In genomic region chr15:79697558-79698187, GRCm38 (mm10) we compare ENCODE assay signal across 13 mouse cellular contexts. TPM values are rescaled to one million over a fixed set of nuclear protein-coding genes. Genes with fewer than 3 reads are reported as not detected.
DNase-seq lines count a peak whose midpoint lies in the region; ATAC-seq and TF ChIP-seq lines count a peak whose summit lies in the region.
"Had no signal": no experiment of that assay in that cellular context is flagged by ENCODE, and none has a peak within 500 bp of the region (broad histone marks: within the 10 kb centered on the region; RNA-seq: fewer than 3 reads in every experiment).

No protein-coding gene starts in this region.

- WGBS in heart, embryonic 10.5 days, result 80% methylated on average over 9 of the region's 9 CpGs
- WGBS in heart, adult 2 months, result 82% methylated on average over 9 of the region's 9 CpGs
- 76% methylated on average over 9 of the region's 9 CpGs for WGBS in hindbrain, embryonic 16.5 days

- H3K9ac ChIP-seq in heart, adult 2 months (ENCODE audit: low read depth, low read length), result no peak overlapping the region
- no peak overlapping the region for H3K9ac ChIP-seq in hindbrain, embryonic 16.5 days (ENCODE audit: low read depth, low read length)

- DNase-seq in heart, embryonic 10.5 days (ENCODE audit: low spot score), result no peak
- no peak for DNase-seq in heart, adult 2 months
- DNase-seq in retina, postnatal 1 day, result peak; percentile 12
- DNase-seq in retina, embryonic 14.5 days (ENCODE audit: low spot score), result no peak
- no peak for DNase-seq in thymus, postnatal 0 days (ENCODE audit: low spot score)
- no peak for DNase-seq in thymus, adult 18-20 months
- no peak for DNase-seq in frontal cortex, adult 2 months (ENCODE audit: extremely low spot score in 1 of 2, low spot score in 1 of 2)
- DNase-seq: adrenal gland, adult 2 months; embryo, embryonic 11 days; right cerebral cortex, postnatal 25 days had no signal

- H3K4me2 ChIP-seq in hindbrain, embryonic 16.5 days (ENCODE audit: low read length), result no peak overlapping the region
- H3K4me2 ChIP-seq: limb, embryonic 13.5 days had no signal

- TF ChIP-seq POLR2A in heart, adult 2 months (IDR thresholded peaks at IDR 0.05; ENCODE audit: insufficient read depth, low read depth, low read length), result no peak

- H3K4me3 ChIP-seq in heart, embryonic 10.5 days, result no peak overlapping the region
- no peak overlapping the region for H3K4me3 ChIP-seq in heart, adult 2 months
- no peak overlapping the region for H3K4me3 ChIP-seq in hindbrain, embryonic 16.5 days (ENCODE audit: low read length)
- H3K4me3 ChIP-seq: limb, embryonic 13.5 days had no signal

- H3K79me2 ChIP-seq in heart, adult 2 months (replicated peaks; ENCODE audit: control insufficient read depth, insufficient read depth, low read length), result peaks cover 8% of the 10 kb centered on the region

- H3K9me3 ChIP-seq in heart, embryonic 10.5 days, result no peaks in the 10 kb centered on the region
- no peaks in the 10 kb centered on the region for H3K9me3 ChIP-seq in hindbrain, embryonic 16.5 days (ENCODE audit: control insufficient read depth, low read length)
- H3K9me3 ChIP-seq: limb, embryonic 13.5 days had no signal

- peaks cover 37% of the 10 kb centered on the region for H3K36me3 ChIP-seq in heart, embryonic 10.5 days
- no peaks in the 10 kb centered on the region for H3K36me3 ChIP-seq in heart, adult 2 months (ENCODE audit: control insufficient read depth, insufficient read depth, low read length)
- H3K36me3 ChIP-seq in hindbrain, embryonic 16.5 days (ENCODE audit: control insufficient read depth, insufficient read depth, low read length), result no peaks in the 10 kb centered on the region

- ATAC-seq in hindbrain, embryonic 16.5 days, result peak; percentile 20; the same call in 1 of the 2 replicates

- H3K27me3 ChIP-seq in heart, embryonic 10.5 days (ENCODE audit: insufficient read depth, poor library complexity, severe bottlenecking), result no peaks in the 10 kb centered on the region
- no peaks in the 10 kb centered on the region for H3K27me3 ChIP-seq in heart, adult 2 months (ENCODE audit: control insufficient read depth, insufficient read depth, low read length)
- no peaks in the 10 kb centered on the region for H3K27me3 ChIP-seq in hindbrain, embryonic 16.5 days (replicated peaks; ENCODE audit: control insufficient read depth, insufficient read depth, low read length)
- H3K27me3 ChIP-seq: limb, embryonic 13.5 days had no signal

- peaks cover 35% of the 10 kb centered on the region for H3K4me1 ChIP-seq in heart, embryonic 10.5 days
- H3K4me1 ChIP-seq in heart, adult 2 months (ENCODE audit: control insufficient read depth, insufficient read depth, low read length), result peaks cover 3% of the 10 kb centered on the region
- peaks cover 7% of the 10 kb centered on the region for H3K4me1 ChIP-seq in hindbrain, embryonic 16.5 days (ENCODE audit: control insufficient read depth, insufficient read depth, low read depth, low read length)

- no peak for TF ChIP-seq EP300 in heart, adult 2 months (IDR thresholded peaks at IDR 0.05; ENCODE audit: insufficient read depth, low read depth, low read length)

- peak overlapping the region; percentile 56; the same call in 1 of the 2 replicates for H3K27ac ChIP-seq in heart, embryonic 10.5 days
- no peak overlapping the region for H3K27ac ChIP-seq in heart, adult 2 months
- H3K27ac ChIP-seq in hindbrain, embryonic 16.5 days (ENCODE audit: low read depth, low read length), result peak overlapping the region; percentile 61; the same call in 1 of the 2 replicates
- H3K27ac ChIP-seq: limb, embryonic 13.5 days; macrophage had no signal

- intact Hi-C loops in heart, adult 2 months (cut with DNase I), result no loop called here

- TF ChIP-seq CTCF in heart, adult 2 months (IDR thresholded peaks at IDR 0.05), result no peak

RNA-seq across cellular contexts. Expression of gene Gtpbp1, which starts 7.0 kb away (rescaled TPM):
- polyA plus RNA-seq in heart, embryonic 10.5 days (2016; fragmentation: Nextera tagmentation; extraction: Ambion mirVana), result 38.1 and 38.3 TPM in 2 replicates
- total RNA-seq in heart, adult 2 months (2021), result 10 to 100 TPM; 26.9 to 30.1 TPM
- polyA plus RNA-seq in heart, adult 2 months (2012; rRNA removed), result 27.0 and 30.5 TPM in 2 replicates
- polyA plus RNA-seq in hindbrain, embryonic 16.5 days (2015; fragmentation: Nextera tagmentation; extraction: Ambion mirVana), result 46.0 and 51.5 TPM in 2 replicates
- polyA plus RNA-seq in thymus, postnatal 0 days (2015; fragmentation: Nextera tagmentation; extraction: Ambion mirVana), result 38.7 and 41.3 TPM in 2 replicates
- 45.0 and 46.6 TPM in 2 replicates for polyA plus RNA-seq in frontal cortex, adult 2 months (2012; rRNA removed)

RNA-seq across cellular contexts. Expression of gene Josd1, which starts 10.0 kb away (rescaled TPM):
- 18.4 and 21.0 TPM in 2 replicates for polyA plus RNA-seq in heart, embryonic 10.5 days (2016; fragmentation: Nextera tagmentation; extraction: Ambion mirVana)
- total RNA-seq in heart, adult 2 months (2021), result 10 to 100 TPM; 22.1 to 24.9 TPM
- polyA plus RNA-seq in heart, adult 2 months (2012; rRNA removed), result 16.1 and 25.6 TPM in 2 replicates
- polyA plus RNA-seq in hindbrain, embryonic 16.5 days (2015; fragmentation: Nextera tagmentation; extraction: Ambion mirVana), result 19.1 and 21.5 TPM in 2 replicates
- polyA plus RNA-seq in thymus, postnatal 0 days (2015; fragmentation: Nextera tagmentation; extraction: Ambion mirVana), result 15.5 and 16.3 TPM in 2 replicates
- 53.0 and 53.8 TPM in 2 replicates for polyA plus RNA-seq in frontal cortex, adult 2 months (2012; rRNA removed)

RNA-seq across cellular contexts. Expression of gene Tomm22, which starts 27.0 kb away (rescaled TPM):
- polyA plus RNA-seq in heart, embryonic 10.5 days (2016; fragmentation: Nextera tagmentation; extraction: Ambion mirVana), result 258 and 286 TPM in 2 replicates
- 100 to 1,000 TPM in 1 of 2 experiments, 10 to 100 TPM in 1; 99.8 to 109 TPM for total RNA-seq in heart, adult 2 months (2021)
- polyA plus RNA-seq in heart, adult 2 months (2012; rRNA removed), result 57.8 and 112 TPM in 2 replicates
- polyA plus RNA-seq in hindbrain, embryonic 16.5 days (2015; fragmentation: Nextera tagmentation; extraction: Ambion mirVana), result 220 and 251 TPM in 2 replicates
- 280 and 287 TPM in 2 replicates for polyA plus RNA-seq in thymus, postnatal 0 days (2015; fragmentation: Nextera tagmentation; extraction: Ambion mirVana)
- polyA plus RNA-seq in frontal cortex, adult 2 months (2012; rRNA removed), result 92.3 and 97.1 TPM in 2 replicates

RNA-seq across cellular contexts. Expression of gene Cby1, which starts 38.7 kb away (rescaled TPM):
- 42.9 and 48.9 TPM in 2 replicates for polyA plus RNA-seq in heart, embryonic 10.5 days (2016; fragmentation: Nextera tagmentation; extraction: Ambion mirVana)
- total RNA-seq in heart, adult 2 months (2021), result 10 to 100 TPM; 18.6 to 19.3 TPM
- 10.1 and 13.8 TPM in 2 replicates for polyA plus RNA-seq in heart, adult 2 months (2012; rRNA removed)
- polyA plus RNA-seq in hindbrain, embryonic 16.5 days (2015; fragmentation: Nextera tagmentation; extraction: Ambion mirVana), result 93.8 and 101 TPM in 2 replicates
- polyA plus RNA-seq in thymus, postnatal 0 days (2015; fragmentation: Nextera tagmentation; extraction: Ambion mirVana), result 57.0 and 57.5 TPM in 2 replicates
- 39.3 and 45.0 TPM in 2 replicates for polyA plus RNA-seq in frontal cortex, adult 2 months (2012; rRNA removed)

RNA-seq across cellular contexts. Expression of gene Fam227a, which starts 38.9 kb away (rescaled TPM):
- 0.55 and 1.1 TPM in 2 replicates for polyA plus RNA-seq in heart, embryonic 10.5 days (2016; fragmentation: Nextera tagmentation; extraction: Ambion mirVana)
- under 1 TPM; 0.75 to 0.84 TPM for total RNA-seq in heart, adult 2 months (2021)
- polyA plus RNA-seq in heart, adult 2 months (2012; rRNA removed), result 1.2 and 1.4 TPM in 2 replicates
- 3.0 and 3.5 TPM in 2 replicates for polyA plus RNA-seq in hindbrain, embryonic 16.5 days (2015; fragmentation: Nextera tagmentation; extraction: Ambion mirVana)
- polyA plus RNA-seq in thymus, postnatal 0 days (2015; fragmentation: Nextera tagmentation; extraction: Ambion mirVana), result 0.39 and 0.48 TPM in 2 replicates
- 15.8 and 19.0 TPM in 2 replicates for polyA plus RNA-seq in frontal cortex, adult 2 months (2012; rRNA removed)
